Mouse (Mus musculus) embryonic facial prominence, embryonic 13.5 days (tissue): ENCODE results near the gene Tex16. TPM values are rescaled to one million over a fixed set of nuclear protein-coding genes. Genes with fewer than 3 reads are reported as not detected.

ENCODE experiments used
- ATAC-seq: fragments of 200-750 bp; cut with Nextera tagmentation; 2 replicates; pipeline ENCODE4 v1.8.0; 2017; ENCODE audit warnings: low read depth; ENCODE audit not compliant: insufficient number of reproducible peaks, insufficient read depth, low FRiP score, low TSS enrichment
- H3K27ac ChIP-seq: fragments of 300-500 bp; sonication (generic); 2 replicates; pipeline ENCODE4 v1.5.1; 2015; ENCODE audit warnings: moderate library complexity, mild to moderate bottlenecking, inconsistent platforms
- H3K27me3 ChIP-seq: fragments of 300-500 bp; sonication (generic); 2 replicates; pipeline ENCODE4 v1.6.1; 2015; ENCODE audit warnings: mild to moderate bottlenecking, inconsistent platforms
- H3K36me3 ChIP-seq: fragments of 300-500 bp; sonication (generic); 2 replicates; pipeline ENCODE4 v1.6.1; 2015; ENCODE audit warnings: mild to moderate bottlenecking, inconsistent platforms
- H3K4me1 ChIP-seq: fragments of 300-500 bp; sonication (generic); 2 replicates; pipeline ENCODE4 v1.6.1; 2015; ENCODE audit warnings: inconsistent platforms
- H3K4me2 ChIP-seq: fragments of 300-500 bp; sonication (generic); 2 replicates; pipeline ENCODE4 v1.6.1; 2015; ENCODE audit warnings: moderate library complexity, mild to moderate bottlenecking, inconsistent platforms
- H3K4me3 ChIP-seq: fragments of 300-500 bp; sonication (generic); 2 replicates; pipeline ENCODE4 v1.5.1; 2015; ENCODE audit warnings: mild to moderate bottlenecking, inconsistent platforms
- H3K9ac ChIP-seq: fragments of 300-500 bp; sonication (generic); 2 replicates; pipeline ENCODE4 v1.6.1; 2015; ENCODE audit warnings: mild to moderate bottlenecking, inconsistent platforms
- H3K9me3 ChIP-seq: fragments of 300-500 bp; sonication (generic); 2 replicates; pipeline ENCODE4 v1.6.1; 2016; ENCODE audit warnings: inconsistent platforms
- whole genome bisulfite sequencing: fragments of 180-500 bp; shearing (Covaris S2); methylation state at CpG from one replicate; pipeline ENCODE4 v1.1.7; 2015; ENCODE audit warnings: mixed read lengths; 5-methylcytosine and 5-hydroxymethylcytosine counted together
- polyA plus RNA-seq: library from polyadenylated mRNA; unstranded; fragments of >200 nt; fragmentation: Nextera tagmentation; extraction: Ambion mirVana; gene quantifications from 2 replicates; pipeline ENCODE4 v1.2.1, GENCODE M21; 2015

Tex16 gene
- polyA plus RNA-seq, result 0.41 and 0.63 TPM in 2 replicates

DNA sequence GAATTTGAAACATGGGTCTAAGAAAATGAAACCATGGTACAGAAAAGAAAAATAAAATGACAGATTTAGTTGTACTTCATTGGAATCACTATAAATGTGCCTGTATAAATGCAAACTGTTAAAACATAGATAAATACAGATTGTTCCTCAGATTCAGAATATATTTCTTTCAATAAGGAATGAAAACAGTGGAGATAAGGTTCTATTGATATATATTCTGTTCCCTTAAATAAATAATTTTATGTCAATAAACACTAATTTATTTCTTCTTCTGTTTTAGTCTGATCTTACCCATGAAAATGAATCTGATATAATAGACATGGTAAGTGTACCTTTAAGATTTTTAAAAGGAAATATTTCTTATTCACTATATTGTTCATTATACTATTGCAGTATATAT, at the start of gene Tex16:
Gene Tex16 (plus strand): TSS at position 301 of the 400 bp plus-strand sequence.
- Histone ChIP-seq H3K4me1 (no peaks in the 10 kb centered on the region), H3K9me3 (no peaks in the 10 kb centered on the region), H3K27ac (no peak within 1 kb of the TSS), H3K4me2 (no peak within 1 kb of the TSS), H3K4me3 (no peak within 1 kb of the TSS), H3K9ac (no peak within 1 kb of the TSS), H3K36me3 (no peaks in the 10 kb centered on the region), H3K27me3 (no peaks in the 10 kb centered on the region)
- ATAC-seq, result no peak

DNA sequence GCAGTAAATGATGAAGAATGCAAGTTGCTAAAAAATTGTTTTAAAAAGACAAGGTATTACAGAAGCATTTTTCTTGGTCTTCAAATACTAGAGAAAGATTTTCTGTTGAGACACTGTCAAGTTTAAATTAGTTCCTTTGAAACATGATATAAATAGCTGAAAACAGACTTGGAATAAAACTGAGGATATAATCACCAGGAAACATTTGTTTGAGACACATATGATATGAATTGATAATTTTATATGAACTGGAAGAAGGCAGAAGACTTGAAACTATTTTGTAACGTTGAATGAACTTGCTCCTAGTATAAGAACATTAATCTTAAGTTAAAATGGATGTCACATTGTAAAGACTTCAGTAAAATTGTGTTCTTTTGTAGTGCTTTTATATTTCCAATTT, 11.1 kb upstream of the Tex16 start:
- no peak overlapping the region for H3K4me2 ChIP-seq
- no peaks in the 10 kb centered on the region for H3K4me1 ChIP-seq
- H3K9me3 ChIP-seq, result no peaks in the 10 kb centered on the region
- no peak overlapping the region for H3K9ac ChIP-seq
- no peak overlapping the region for H3K27ac ChIP-seq
- ATAC-seq, result no peak
- 30% methylated on average over 1 of the region's 1 CpGs for WGBS
- H3K27me3 ChIP-seq, result no peaks in the 10 kb centered on the region
- no peaks in the 10 kb centered on the region for H3K36me3 ChIP-seq
- no peak overlapping the region for H3K4me3 ChIP-seq

Other genes with a start within 250 kb of the Tex16 start
- 0.39 and 0.46 TPM in 2 replicates for gene Gm45194, start 119.6 kb upstream of the Tex16 start, polyA plus RNA-seq
- not detected in 2 replicates for gene 4933403O08Rik, start 228.0 kb downstream of the Tex16 start, polyA plus RNA-seq